Mouse (Mus musculus) lung, adult 2 months (tissue): ENCODE data around the gene Syt1.

Source experiments
- CTCF ChIP-seq: fragments of 200-500 bp; IDR thresholded peaks from 2 replicates; pipeline ENCODE4 v1.5.1; 2011; ENCODE audit warnings: mild to moderate bottlenecking, low read length, control low read depth; ENCODE audit not compliant: insufficient read depth
- POLR2A ChIP-seq: fragments of 200-500 bp; IDR thresholded peaks from 2 replicates; pipeline ENCODE4 v1.6.1; 2011; ENCODE audit warnings: low read depth, mild to moderate bottlenecking, control low read depth, low read length, borderline replicate concordance; ENCODE audit errors: extremely low read depth

- no peak for TF ChIP-seq POLR2A
- no peak for TF ChIP-seq CTCF
Measured at GRCm38 (mm10) chr10:108490231-108490630, 520.6 kb downstream of the Syt1 start.
